Mouse (Mus musculus): ENCODE measurements around the gene 4922502D21Rik. TPM values are rescaled to one million over a fixed set of nuclear protein-coding genes. Genes with fewer than 3 reads are reported as not detected.

The 4922502D21Rik gene
- total RNA-seq (2023), result not detected

GRCm38 (mm10) chr6:129331610-129332009 lies at the start of gene 4922502D21Rik:
4922502D21Rik (minus strand) TSS chr6:129331796.

GRCm38 (mm10) chr6:129342391-129342790 lies 10.8 kb upstream of the 4922502D21Rik start, which contains the start of gene Clec12a:
Clec12a (plus strand) TSS chr6:129342691.

DNA sequence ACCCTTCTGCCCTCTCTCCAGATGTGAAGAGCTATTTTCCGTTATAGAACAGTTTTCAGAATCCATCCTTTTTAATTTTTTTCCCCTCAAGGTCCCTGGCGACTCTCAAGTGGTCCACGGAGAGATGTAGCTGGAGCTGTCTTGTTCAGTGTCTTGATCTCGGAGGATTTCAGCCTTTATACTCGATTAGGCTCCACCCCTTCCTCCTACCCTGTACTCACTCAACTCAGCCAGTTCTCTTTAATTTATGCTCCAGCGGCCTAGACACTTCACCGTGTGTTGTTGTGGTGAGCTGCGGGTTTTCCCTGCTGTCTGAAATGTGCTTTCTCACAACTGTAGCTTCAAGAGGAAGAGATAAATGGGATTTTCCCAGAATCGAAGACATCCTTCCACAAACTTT lies 56.4 kb downstream of the 4922502D21Rik start, which contains the start of gene Cd69:
Gene Cd69, minus strand, starts transcription at position 217 of the 400 bp plus-strand sequence.

Other genes starting within 250 kb of the 4922502D21Rik start
- gene Clec2e, start 230.9 kb downstream of the 4922502D21Rik start, total RNA-seq (2023), result not detected
- 100 to 1,000 TPM; 179 to 184 TPM for gene Clec2d, start 151.2 kb downstream of the 4922502D21Rik start, total RNA-seq (2023)
- 100 to 1,000 TPM; 338 to 562 TPM for gene Cd69, start 56.4 kb downstream of the 4922502D21Rik start, total RNA-seq (2023)
- gene Clec12a, start 10.9 kb upstream of the 4922502D21Rik start, total RNA-seq (2023), result 1 to 10 TPM; 5.2 to 9.4 TPM
- not detected for gene Clec12b, start 54.1 kb upstream of the 4922502D21Rik start, total RNA-seq (2023)
- gene Clec1b, start 65.5 kb upstream of the 4922502D21Rik start, total RNA-seq (2023), result 1 to 10 TPM in 1 of 2 experiments, not detected in 1; 1.5 TPM
- gene Clec9a, start 77.1 kb upstream of the 4922502D21Rik start, total RNA-seq (2023), result under 1 TPM in 1 of 2 experiments, not detected in 1; 0.35 TPM
- not detected for gene Clec1a, start 120.2 kb upstream of the 4922502D21Rik start, total RNA-seq (2023)
- gene Olr1, start 175.4 kb upstream of the 4922502D21Rik start, total RNA-seq (2023), result not detected
- not detected for gene Tmem52b, start 180.8 kb upstream of the 4922502D21Rik start, total RNA-seq (2023)
- gene Gabarapl1, start 201.4 kb upstream of the 4922502D21Rik start, total RNA-seq (2023), result 10 to 100 TPM in 1 of 2 experiments, 1 to 10 TPM in 1; 6.4 to 10.6 TPM
- gene Klre1, start 246.1 kb upstream of the 4922502D21Rik start, total RNA-seq (2023), result 1 to 10 TPM in 1 of 2 experiments, under 1 TPM in 1; 0.80 to 1.8 TPM

Data from B cell, adult 67 days (primary cell).